Mouse (Mus musculus) C2C12 (cell line): Measurements from ENCODE around the gene Muc2. TPM values are rescaled to one million over a fixed set of nuclear protein-coding genes. Genes with fewer than 3 reads are reported as not detected.

Experiments
- H3K27me3 ChIP-seq: one replicate; pipeline ENCODE4 v1.6.1; 2011; ENCODE audit not compliant: control insufficient read depth, insufficient read depth, insufficient read length
- H3K36me3 ChIP-seq: one replicate; pipeline ENCODE4 v1.6.1; 2011; ENCODE audit not compliant: control insufficient read depth, insufficient read depth
- H3K4me3 ChIP-seq: one replicate; pipeline ENCODE4 v1.5.1; 2011; ENCODE audit warnings: mild to moderate bottlenecking, control low read depth; ENCODE audit not compliant: poor library complexity, insufficient read depth, severe bottlenecking
- H3K79me2 ChIP-seq: one replicate; pipeline ENCODE4 v1.6.1; 2011; ENCODE audit not compliant: control insufficient read depth, insufficient read depth
- H3K79me3 ChIP-seq: one replicate; pipeline ENCODE4 v1.6.1; 2011; ENCODE audit warnings: low read depth, control low read depth
- H3ac ChIP-seq: one replicate; pipeline ENCODE3; 2011; ENCODE audit warnings: low read depth; ENCODE audit not compliant: control insufficient read depth, insufficient read length
- CEBPB ChIP-seq: IDR thresholded peaks from one replicate; pipeline ENCODE4 v1.6.1; 2011; ENCODE audit warnings: low read depth, mild to moderate bottlenecking, control low read depth, moderate library complexity
- CTCF ChIP-seq: IDR thresholded peaks from one replicate; pipeline ENCODE4 v1.5.1; 2011; ENCODE audit not compliant: control insufficient read depth, insufficient read depth, insufficient read length
- FOSL1 ChIP-seq: IDR thresholded peaks from one replicate; pipeline ENCODE4 v1.8.0; 2011; ENCODE audit warnings: mild to moderate bottlenecking, low read length; ENCODE audit not compliant: poor library complexity, insufficient read depth, severe bottlenecking
- MAX ChIP-seq: IDR thresholded peaks from one replicate; pipeline ENCODE4 v1.6.1; 2011; ENCODE audit warnings: mild to moderate bottlenecking, control low read depth
- MYOD1 ChIP-seq: IDR thresholded peaks from one replicate; pipeline ENCODE4 v1.6.1; 2011; ENCODE audit warnings: low read depth; ENCODE audit not compliant: control insufficient read depth, insufficient read length
- MYOG ChIP-seq: IDR thresholded peaks from one replicate; pipeline ENCODE4 v1.6.1; 2011; ENCODE audit not compliant: control insufficient read depth, insufficient read length; ENCODE audit errors: extremely low read depth
- USF1 ChIP-seq: IDR thresholded peaks from one replicate; pipeline ENCODE4 v1.6.1; 2011; ENCODE audit warnings: low read depth, mild to moderate bottlenecking, control low read depth, moderate library complexity
- long read RNA-seq, 2 experiments: library from polyadenylated mRNA; unstranded; transcript quantifications; one replicate each; pipeline ENCODE4 v2.0.0; 2019 to 2020
- polyA plus RNA-seq: library from polyadenylated mRNA; unstranded; fragments of >200 nt; fragmentation: generic; extraction: Trizol; gene quantifications from one replicate; pipeline ENCODE4 v1.2.1, GENCODE M21; 2012; ENCODE audit warnings: missing spikeins

Muc2 gene
- 0.02 TPM for polyA plus RNA-seq
- long read RNA-seq, experiment 1 = 0 reads
- long read RNA-seq, experiment 2 = 0 reads

- Histone ChIP-seq H3ac (no peak within 1 kb of the TSS), H3K4me3 (no peak within 1 kb of the TSS), H3K79me2 (no peaks in the 10 kb centered on the region), H3K27me3 (peaks cover 44% of the 10 kb centered on the region), H3K79me3 (no peaks in the 10 kb centered on the region), H3K36me3 (no peaks in the 10 kb centered on the region)
- TF ChIP-seq FOSL1 (no peak), MYOD1 (no peak), CTCF (no peak), MAX (no peak), CEBPB (no peak), USF1 (no peak), MYOG (no peak)
Observed at GRCm38 (mm10) chr7:141690040-141690439, at the start of gene Muc2. Gene Muc2 (plus strand): TSS chr7:141690340.

GRCm38 (mm10) chr7:141642375-141642774, 47.8 kb upstream of the Muc2 start:
- Histone ChIP-seq H3K79me2 (no peaks in the 10 kb centered on the region), H3K27me3 (no peaks in the 10 kb centered on the region), H3K79me3 (no peaks in the 10 kb centered on the region), H3K36me3 (no peaks in the 10 kb centered on the region), H3ac (no peak overlapping the region), H3K4me3 (no peak overlapping the region)
- TF ChIP-seq USF1 = no peak
- no peak for TF ChIP-seq MYOG
- TF ChIP-seq FOSL1 = no peak
- TF ChIP-seq CEBPB = no peak
- TF ChIP-seq MYOD1 = no peak
- no peak for TF ChIP-seq CTCF
- no peak for TF ChIP-seq MAX

DNA sequence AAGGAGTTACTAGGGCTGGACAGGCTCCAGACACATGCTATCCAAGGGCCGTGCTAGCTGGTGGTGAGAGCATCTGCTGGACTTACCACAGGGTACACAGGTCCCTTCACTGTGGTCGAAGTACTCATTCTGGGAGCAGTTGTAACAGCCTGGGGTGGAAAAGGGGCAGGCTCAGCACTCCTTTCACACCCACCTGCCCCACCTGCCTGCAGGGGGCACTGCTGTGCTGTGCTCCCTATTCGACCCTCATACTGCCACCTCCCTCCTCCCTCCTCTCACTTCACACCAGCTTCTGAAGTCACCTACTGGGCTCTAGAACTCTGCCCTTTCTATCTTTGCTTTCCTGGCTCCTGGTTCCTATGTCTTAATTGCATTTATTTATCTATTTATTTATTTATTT, 47.0 kb upstream of the Muc2 start:
- no peaks in the 10 kb centered on the region for H3K27me3 ChIP-seq
- no peak overlapping the region for H3ac ChIP-seq
- TF ChIP-seq FOSL1 = no peak
- peak; percentile 13 for TF ChIP-seq CTCF
- H3K4me3 ChIP-seq = no peak overlapping the region
- H3K36me3 ChIP-seq = no peaks in the 10 kb centered on the region
- no peaks in the 10 kb centered on the region for H3K79me3 ChIP-seq
- no peaks in the 10 kb centered on the region for H3K79me2 ChIP-seq

- no peak overlapping the region for H3ac ChIP-seq
- H3K79me3 ChIP-seq = no peaks in the 10 kb centered on the region
- H3K27me3 ChIP-seq = no peaks in the 10 kb centered on the region
- no peak overlapping the region for H3K4me3 ChIP-seq
- H3K79me2 ChIP-seq = no peaks in the 10 kb centered on the region
- H3K36me3 ChIP-seq = no peaks in the 10 kb centered on the region
- TF ChIP-seq FOSL1 (no peak), MYOG (no peak), MAX (no peak)
Observed at GRCm38 (mm10) chr7:141647083-141647482, 43.1 kb upstream of the Muc2 start.

DNA sequence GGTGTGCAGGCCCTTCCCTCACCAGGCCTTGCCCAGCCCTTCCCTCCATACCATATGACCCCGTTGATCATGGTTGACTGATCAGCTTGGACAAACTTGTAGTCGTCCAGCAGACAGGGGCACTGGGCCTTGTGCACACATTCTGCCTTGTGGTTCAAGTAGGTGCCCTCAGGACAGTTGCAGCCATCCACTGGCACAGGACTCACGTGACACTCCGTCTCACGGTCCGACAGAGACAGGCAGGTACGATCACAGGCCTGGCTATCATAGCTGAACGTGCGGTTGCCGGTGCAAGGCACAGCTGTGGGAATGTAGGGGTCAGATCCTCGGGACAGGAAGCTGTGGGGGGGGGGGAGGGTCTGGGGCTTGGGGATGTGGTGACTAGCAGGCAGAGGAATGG, 42.3 kb upstream of the Muc2 start:
- Histone ChIP-seq H3K79me3 (no peaks in the 10 kb centered on the region), H3ac (no peak overlapping the region), H3K4me3 (no peak overlapping the region), H3K36me3 (no peaks in the 10 kb centered on the region), H3K79me2 (no peaks in the 10 kb centered on the region), H3K27me3 (no peaks in the 10 kb centered on the region)
- TF ChIP-seq FOSL1 (no peak), CTCF (no peak), MYOG (no peak), CEBPB (no peak), MYOD1 (no peak), MAX (no peak), USF1 (no peak)

DNA sequence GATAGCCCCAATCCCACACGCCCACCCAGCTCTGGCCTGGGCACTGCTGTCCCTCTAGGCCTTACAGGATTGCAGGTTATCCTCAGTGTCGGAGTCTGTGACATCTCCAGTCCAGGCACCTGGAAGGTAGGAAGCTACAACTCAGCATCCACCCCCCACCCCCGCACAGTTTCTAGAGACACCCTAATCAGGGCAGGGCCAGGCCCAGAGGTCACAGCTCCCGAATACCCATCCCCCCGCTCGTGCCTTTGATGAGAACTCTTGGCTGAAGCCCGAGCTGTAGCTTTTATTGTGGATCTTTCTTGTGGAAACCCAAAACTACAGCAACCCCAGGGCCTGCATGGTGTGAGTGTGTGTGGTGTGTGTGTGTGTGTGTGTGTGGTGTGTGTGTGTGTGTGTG, 37.9 kb upstream of the Muc2 start:
- no peaks in the 10 kb centered on the region for H3K27me3 ChIP-seq
- H3K79me3 ChIP-seq = no peaks in the 10 kb centered on the region
- TF ChIP-seq CEBPB (no peak), USF1 (no peak), MYOD1 (no peak), MAX (no peak), FOSL1 (no peak), MYOG (no peak), CTCF (no peak)
- H3K79me2 ChIP-seq = no peaks in the 10 kb centered on the region
- H3K4me3 ChIP-seq = no peak overlapping the region
- H3ac ChIP-seq = no peak overlapping the region
- H3K36me3 ChIP-seq = no peaks in the 10 kb centered on the region
